Comparison of ENCODE assay signal across 20 mouse cellular contexts in genomic region chr3:32682910-32683531, GRCm38 (mm10).
"Had no signal": no experiment of that assay in that cellular context is flagged by ENCODE, and none has a peak within 500 bp of the region (broad histone marks: within the 10 kb centered on the region; RNA-seq: fewer than 3 reads in every experiment).

No protein-coding gene starts in this region.

- H3K4me2 ChIP-seq: liver, embryonic 12.5 days; lung, embryonic 14.5 days; midbrain, embryonic 12.5 days; neural tube, embryonic 13.5 days; neural tube, embryonic 15.5 days had no signal

- H3K9ac ChIP-seq: liver, embryonic 12.5 days; liver, embryonic 14.5 days; lung, embryonic 14.5 days; midbrain, embryonic 12.5 days; neural tube, embryonic 13.5 days; neural tube, embryonic 15.5 days had no signal

- H3K36me3 ChIP-seq: liver, embryonic 12.5 days; midbrain, embryonic 10.5 days; midbrain, embryonic 12.5 days; neural tube, embryonic 13.5 days; neural tube, embryonic 15.5 days had no signal

- H3K27me3 ChIP-seq: midbrain, embryonic 12.5 days; neural tube, embryonic 13.5 days; neural tube, embryonic 15.5 days had no signal

- DNase-seq: lung, adult 18-20 months; lung, embryonic 14.5 days; lung, postnatal 4 days; midbrain, embryonic 14.5 days; retina, postnatal 1 day; right cerebral cortex, adult 18-20 months; right cerebral cortex, postnatal 25 days; right cerebral cortex, postnatal 4 days; spleen, adult 18-20 months; thymus, adult 18-20 months; thymus, postnatal 14 days; thymus, postnatal 36 days had no signal

- H3K27ac ChIP-seq: liver, embryonic 12.5 days; liver, embryonic 14.5 days; midbrain, embryonic 10.5 days; midbrain, embryonic 12.5 days; neural tube, embryonic 13.5 days; neural tube, embryonic 15.5 days had no signal

- H3K9me3 ChIP-seq: liver, embryonic 12.5 days; midbrain, embryonic 10.5 days; midbrain, embryonic 12.5 days; neural tube, embryonic 13.5 days; neural tube, embryonic 15.5 days had no signal

- ATAC-seq: liver, embryonic 12.5 days; midbrain, embryonic 16.5 days had no signal

- H3K4me1 ChIP-seq: midbrain, embryonic 10.5 days; midbrain, embryonic 12.5 days; neural tube, embryonic 13.5 days; neural tube, embryonic 15.5 days had no signal

- H3K4me3 ChIP-seq: liver, embryonic 12.5 days; midbrain, embryonic 10.5 days; midbrain, embryonic 12.5 days; myocyte; neural tube, embryonic 13.5 days; neural tube, embryonic 15.5 days had no signal
